Mouse (Mus musculus) heart, embryonic 13.5 days (tissue): Measurements from ENCODE around the gene Mpc2. TPM values are rescaled to one million over a fixed set of nuclear protein-coding genes. Genes with fewer than 3 reads are reported as not detected.

Source experiments
- ATAC-seq: fragments of 200-750 bp; cut with Nextera tagmentation; 2 replicates; pipeline ENCODE4 v1.8.0; 2017; ENCODE audit warnings: moderate TSS enrichment; ENCODE audit not compliant: insufficient number of reproducible peaks, low FRiP score, low TSS enrichment; ENCODE audit errors: extremely low read depth
- H3K27ac ChIP-seq: fragments of 300-500 bp; sonication (generic); replicated peaks from 2 replicates; pipeline ENCODE4 v1.5.1; 2015; ENCODE audit warnings: moderate library complexity, mild to moderate bottlenecking, inconsistent platforms
- H3K27me3 ChIP-seq: fragments of 300-500 bp; sonication (generic); replicated peaks from 2 replicates; pipeline ENCODE4 v1.6.1; 2015; ENCODE audit warnings: mild to moderate bottlenecking, inconsistent platforms
- H3K36me3 ChIP-seq: fragments of 300-500 bp; sonication (generic); 2 replicates; pipeline ENCODE4 v1.6.1; 2015; ENCODE audit warnings: mild to moderate bottlenecking, inconsistent platforms
- H3K4me1 ChIP-seq: fragments of 300-500 bp; sonication (generic); 2 replicates; pipeline ENCODE4 v1.6.1; 2015; ENCODE audit warnings: inconsistent platforms
- H3K4me2 ChIP-seq: fragments of 300-500 bp; sonication (generic); 2 replicates; pipeline ENCODE4 v1.6.1; 2015; ENCODE audit warnings: inconsistent platforms, mild to moderate bottlenecking, moderate library complexity
- H3K4me3 ChIP-seq: fragments of 300-500 bp; sonication (generic); 2 replicates; pipeline ENCODE4 v1.5.1; 2015; ENCODE audit warnings: moderate library complexity, mild to moderate bottlenecking, inconsistent platforms
- H3K9ac ChIP-seq: fragments of 300-500 bp; sonication (generic); 2 replicates; pipeline ENCODE4 v1.6.1; 2015; ENCODE audit warnings: inconsistent platforms, mild to moderate bottlenecking, moderate library complexity
- H3K9me3 ChIP-seq: fragments of 300-500 bp; sonication (generic); 2 replicates; pipeline ENCODE4 v1.6.1; 2016; ENCODE audit warnings: inconsistent platforms
- WGBS: fragments of 180-500 bp; shearing (Covaris S2); methylation state at CpG from one replicate; pipeline ENCODE4 v1.1.7; 2015; ENCODE audit warnings: mixed read lengths; 5-methylcytosine and 5-hydroxymethylcytosine counted together
- polyA plus RNA-seq: library from polyadenylated mRNA; unstranded; fragments of >200 nt; fragmentation: Nextera tagmentation; extraction: Ambion mirVana; gene quantifications from 2 replicates; pipeline ENCODE4 v1.2.1, GENCODE M21; 2015

Mpc2 gene
- 223 and 234 TPM in 2 replicates for polyA plus RNA-seq

- Histone ChIP-seq H3K4me1 (peaks cover 26% of the 10 kb centered on the region), H3K27me3 (no peaks in the 10 kb centered on the region), H3K4me3 (peak within 1 kb of the TSS; percentile 96), H3K36me3 (no peaks in the 10 kb centered on the region), H3K9ac (peak within 1 kb of the TSS; percentile 95), H3K27ac (peak within 1 kb of the TSS; percentile 99), H3K9me3 (no peaks in the 10 kb centered on the region), H3K4me2 (peak within 1 kb of the TSS; percentile 82)
- ATAC-seq: peak; percentile 86
- WGBS: under 1% methylated on average over 37 of the region's 37 CpGs
These were observed at the start of gene Mpc2, which contains the start of gene Dcaf6 for GRCm38 (mm10) chr1:165460360-165460800. TSS of gene Mpc2 (plus strand) at chr1:165460637. TSS of gene Dcaf6 (minus strand) at chr1:165460475.

- Histone ChIP-seq H3K4me1 (no peaks in the 10 kb centered on the region), H3K4me3 (no peak overlapping the region), H3K4me2 (no peak overlapping the region), H3K36me3 (peaks cover 20% of the 10 kb centered on the region), H3K27me3 (no peaks in the 10 kb centered on the region), H3K27ac (no peak overlapping the region), H3K9me3 (no peaks in the 10 kb centered on the region), H3K9ac (no peak overlapping the region)
- 78% methylated on average over 7 of the region's 7 CpGs for WGBS
- ATAC-seq: no peak
These were observed 39.0 kb upstream of the Mpc2 start for GRCm38 (mm10) chr1:165421357-165421915.

DNA sequence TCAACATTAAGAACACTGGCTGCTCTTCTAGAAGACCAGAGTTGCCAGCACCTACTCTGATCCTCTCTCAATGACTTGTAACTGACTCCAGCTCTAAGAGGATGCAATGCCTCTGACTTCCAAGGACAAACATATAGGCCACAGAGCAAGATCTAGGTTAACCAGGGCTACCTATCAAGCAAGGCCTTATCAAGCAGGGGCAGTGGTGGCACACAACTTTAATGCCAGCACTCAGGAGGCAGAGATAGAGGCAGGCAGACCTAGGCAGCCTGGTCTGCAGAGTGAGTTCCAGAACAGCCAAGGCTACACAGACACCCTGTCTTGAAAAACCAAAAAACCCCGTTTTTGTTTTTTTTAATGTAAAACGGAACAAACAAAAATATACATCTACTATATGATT lies 34.2 kb upstream of the Mpc2 start:
- ATAC-seq: no peak
- WGBS: 77% methylated on average over 2 of the region's 2 CpGs
- Histone ChIP-seq H3K4me3 (no peak overlapping the region), H3K4me1 (no peaks in the 10 kb centered on the region), H3K4me2 (no peak overlapping the region), H3K9me3 (no peaks in the 10 kb centered on the region), H3K9ac (no peak overlapping the region), H3K27ac (no peak overlapping the region), H3K27me3 (no peaks in the 10 kb centered on the region), H3K36me3 (peaks cover 17% of the 10 kb centered on the region)

DNA sequence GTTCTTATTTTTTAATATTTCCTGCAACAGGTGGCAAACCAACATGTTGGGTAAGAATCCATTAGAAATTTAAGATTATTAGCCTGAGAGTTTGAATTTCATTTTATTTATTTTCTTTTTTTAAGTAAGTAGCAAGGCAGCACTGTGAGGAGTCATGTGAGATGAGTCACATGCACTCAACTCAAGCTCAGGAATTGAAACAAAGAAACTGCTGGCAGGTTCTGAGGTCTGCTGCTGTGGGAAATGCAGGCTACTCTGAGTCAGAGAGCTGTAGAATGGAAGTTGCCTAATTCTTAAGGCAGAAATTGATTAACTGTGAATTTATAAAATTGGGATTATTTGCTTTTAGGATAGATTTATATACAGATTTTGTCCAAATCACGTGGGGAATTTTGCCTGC lies 27.6 kb upstream of the Mpc2 start:
- ATAC-seq: no peak
- no peak overlapping the region for H3K4me3 ChIP-seq
- H3K27me3 ChIP-seq: no peaks in the 10 kb centered on the region
- peaks cover 7% of the 10 kb centered on the region for H3K9me3 ChIP-seq
- no peaks in the 10 kb centered on the region for H3K4me1 ChIP-seq
- H3K27ac ChIP-seq: no peak overlapping the region
- H3K4me2 ChIP-seq: no peak overlapping the region
- H3K36me3 ChIP-seq: peaks cover 12% of the 10 kb centered on the region; the same call in 1 of the 2 replicates
- WGBS: 64% methylated on average over 1 of the region's 1 CpGs
- no peak overlapping the region for H3K9ac ChIP-seq

DNA sequence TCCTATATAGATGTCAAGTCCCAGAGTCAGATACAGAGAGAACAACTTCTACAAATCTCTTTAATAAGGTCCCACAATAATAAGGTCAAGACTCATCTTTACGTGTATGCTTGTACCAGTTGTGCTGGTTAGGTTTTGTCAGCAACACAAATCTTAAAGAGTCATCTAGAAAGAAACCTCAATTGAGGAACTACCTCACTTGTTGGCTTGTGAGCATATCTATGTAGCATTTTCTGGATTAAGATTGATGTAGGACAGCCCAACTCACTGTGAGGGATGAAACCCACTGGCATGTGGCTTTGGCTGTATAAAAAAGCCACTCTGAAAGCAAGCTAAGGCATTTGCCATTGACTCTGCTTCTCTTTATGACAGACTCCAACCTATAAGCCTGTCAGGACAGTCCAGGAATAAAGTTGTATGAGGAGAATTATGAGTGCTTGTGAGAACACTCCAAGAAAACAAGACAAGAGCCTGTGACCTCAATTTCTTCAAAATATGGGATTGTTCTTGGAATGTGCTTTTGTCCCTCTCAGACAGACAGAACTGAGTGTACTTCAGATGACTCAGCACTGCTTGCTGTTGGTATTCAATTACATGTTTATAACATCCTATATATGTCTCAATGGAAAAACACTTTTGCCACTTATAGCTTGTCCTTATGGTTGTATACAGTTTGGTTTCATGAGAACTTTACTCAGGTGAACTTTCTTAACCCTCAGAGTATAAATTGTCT lies 22.0 kb upstream of the Mpc2 start:
- Histone ChIP-seq H3K4me3 (no peak overlapping the region), H3K27me3 (no peaks in the 10 kb centered on the region), H3K4me2 (no peak overlapping the region), H3K36me3 (peaks cover 11% of the 10 kb centered on the region; the same call in 1 of the 2 replicates), H3K9ac (no peak overlapping the region), H3K4me1 (peaks cover 11% of the 10 kb centered on the region), H3K9me3 (peaks cover 7% of the 10 kb centered on the region), H3K27ac (no peak overlapping the region)
- no peak for ATAC-seq
- 87% methylated on average over 1 of the region's 1 CpGs for WGBS

DNA sequence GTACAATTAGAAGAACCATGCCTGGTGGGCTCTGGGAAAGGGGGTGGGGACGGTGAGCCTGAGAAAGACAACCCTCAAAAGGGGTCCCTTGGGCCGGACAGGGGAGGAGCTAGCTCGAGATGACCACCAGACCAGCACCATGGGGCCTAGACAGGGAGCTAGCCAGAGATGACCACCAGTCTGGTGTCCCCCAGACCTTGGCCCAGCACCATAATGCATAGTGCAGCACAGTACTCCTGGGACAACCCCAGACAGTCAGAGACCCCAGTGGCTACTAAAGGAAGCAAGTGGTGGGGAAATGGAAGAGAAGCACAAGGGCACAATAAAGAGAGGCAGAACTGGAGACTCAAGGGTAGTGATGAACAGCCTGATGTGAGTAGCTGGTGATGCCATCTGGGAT lies 19.6 kb upstream of the Mpc2 start:
- Histone ChIP-seq H3K9me3 (peaks cover 4% of the 10 kb centered on the region; the same call in 1 of the 2 replicates), H3K4me3 (no peak overlapping the region), H3K36me3 (peaks cover 5% of the 10 kb centered on the region; the same call in 1 of the 2 replicates), H3K27ac (no peak overlapping the region), H3K9ac (no peak overlapping the region), H3K27me3 (no peaks in the 10 kb centered on the region), H3K4me1 (peaks cover 11% of the 10 kb centered on the region), H3K4me2 (no peak overlapping the region)
- 75% methylated on average over 3 of the region's 3 CpGs for WGBS
- ATAC-seq: no peak

DNA sequence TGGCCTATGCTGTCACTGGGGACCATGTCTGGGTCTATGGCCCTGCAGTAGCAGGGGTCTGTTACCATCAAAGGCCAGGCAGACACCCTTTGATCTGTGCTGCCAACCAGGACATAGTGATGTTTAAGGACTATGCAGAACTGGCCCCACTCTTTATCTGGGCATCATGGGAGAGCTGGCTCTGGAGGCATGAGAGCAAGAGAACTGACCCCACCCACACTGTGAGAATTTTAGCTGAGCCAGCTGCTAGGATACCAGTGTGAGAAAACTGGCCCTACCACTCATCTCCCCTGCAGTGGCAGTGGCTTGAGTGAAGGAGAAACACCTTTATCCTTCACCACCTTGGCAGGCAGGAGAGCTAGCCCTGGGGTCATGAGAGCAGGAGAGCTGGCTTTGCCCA lies 19.2 kb upstream of the Mpc2 start:
- Histone ChIP-seq H3K27me3 (no peaks in the 10 kb centered on the region), H3K9ac (no peak overlapping the region), H3K4me1 (peaks cover 11% of the 10 kb centered on the region), H3K27ac (no peak overlapping the region), H3K36me3 (peaks cover 5% of the 10 kb centered on the region; the same call in 1 of the 2 replicates), H3K9me3 (no peaks in the 10 kb centered on the region; the same call in 1 of the 2 replicates), H3K4me3 (no peak overlapping the region), H3K4me2 (no peak overlapping the region)
- no peak for ATAC-seq

DNA sequence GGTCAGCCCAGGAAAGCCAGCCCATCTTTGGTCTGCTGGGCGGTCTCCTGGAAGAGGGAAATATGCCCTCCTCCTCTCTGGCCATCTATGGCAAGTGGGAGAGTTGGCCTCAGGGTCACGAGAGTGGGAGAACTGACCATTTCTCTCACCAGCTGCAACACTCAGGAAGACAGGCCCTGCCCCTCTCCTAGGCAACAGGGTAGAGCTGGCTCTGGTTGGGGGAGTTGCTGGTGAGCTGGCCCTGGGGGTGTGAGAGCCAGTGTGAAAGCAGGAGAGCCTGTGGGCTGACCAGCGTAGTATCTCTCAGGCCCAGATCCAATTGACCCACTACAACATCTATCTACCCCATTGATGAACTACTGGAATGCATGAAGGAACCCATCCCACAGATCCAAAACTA lies 18.7 kb upstream of the Mpc2 start:
- no peak for ATAC-seq
- 75% methylated on average over 3 of the region's 3 CpGs for WGBS
- Histone ChIP-seq H3K9me3 (no peaks in the 10 kb centered on the region; the same call in 1 of the 2 replicates), H3K36me3 (no peaks in the 10 kb centered on the region; the same call in 1 of the 2 replicates), H3K27ac (no peak overlapping the region), H3K4me1 (peaks cover 11% of the 10 kb centered on the region), H3K4me2 (no peak overlapping the region), H3K27me3 (no peaks in the 10 kb centered on the region), H3K9ac (no peak overlapping the region), H3K4me3 (no peak overlapping the region)

- peak overlapping the region; percentile 96 for H3K4me3 ChIP-seq
- no peaks in the 10 kb centered on the region for H3K27me3 ChIP-seq
- peaks cover 4% of the 10 kb centered on the region; the same call in 1 of the 2 replicates for H3K36me3 ChIP-seq
- H3K9me3 ChIP-seq: no peaks in the 10 kb centered on the region
- peak overlapping the region; percentile 99 for H3K27ac ChIP-seq
- peak overlapping the region; percentile 95 for H3K9ac ChIP-seq
- peaks cover 26% of the 10 kb centered on the region for H3K4me1 ChIP-seq
- no peak for ATAC-seq
- peak overlapping the region; percentile 81 for H3K4me2 ChIP-seq
- 17% methylated on average over 7 of the region's 7 CpGs for WGBS
These were observed 1.4 kb upstream of the Mpc2 start for GRCm38 (mm10) chr1:165459041-165459502.

DNA sequence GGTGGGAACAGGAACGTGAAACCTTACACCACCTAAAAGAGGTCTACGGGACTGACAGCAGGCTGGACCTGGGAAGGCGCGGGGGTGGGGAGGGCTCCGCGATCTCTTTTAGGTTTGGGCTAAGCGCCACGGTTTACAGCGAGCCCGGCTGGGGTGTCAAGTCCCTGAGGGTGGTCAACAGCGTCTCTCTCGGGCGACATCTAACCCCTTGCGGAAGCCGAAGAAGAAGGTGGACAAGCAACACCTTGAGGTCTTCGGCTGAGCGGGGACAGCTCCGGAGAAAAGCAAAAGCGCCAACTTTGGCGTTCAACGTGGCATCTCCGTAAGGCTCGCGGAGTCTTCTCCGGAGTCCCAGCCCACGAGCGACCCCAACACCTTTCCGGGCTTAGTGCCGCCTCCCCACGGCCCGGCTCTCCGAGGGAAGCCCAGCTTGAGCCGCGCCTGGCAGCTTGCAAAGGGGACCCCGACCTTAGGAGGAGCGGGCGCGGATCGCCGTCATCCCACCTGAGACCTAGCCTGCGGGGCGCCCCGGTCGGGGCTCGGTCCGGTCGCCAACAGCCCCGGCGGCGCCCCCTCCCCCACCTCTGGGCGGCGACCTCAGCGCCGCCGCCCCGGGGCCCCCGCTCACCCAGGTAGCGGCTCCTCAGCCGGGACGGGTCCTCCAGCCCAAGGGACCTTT lies 795 bp upstream of the Mpc2 start:
- Histone ChIP-seq H3K27me3 (no peaks in the 10 kb centered on the region), H3K9me3 (no peaks in the 10 kb centered on the region), H3K9ac (peak overlapping the region; percentile 95), H3K36me3 (no peaks in the 10 kb centered on the region), H3K4me3 (peak overlapping the region; percentile 96), H3K4me1 (peaks cover 26% of the 10 kb centered on the region), H3K4me2 (peak overlapping the region; percentile 81), H3K27ac (peak overlapping the region; percentile 99)
- ATAC-seq: no peak
- under 1% methylated on average over 58 of the region's 60 CpGs for WGBS

DNA sequence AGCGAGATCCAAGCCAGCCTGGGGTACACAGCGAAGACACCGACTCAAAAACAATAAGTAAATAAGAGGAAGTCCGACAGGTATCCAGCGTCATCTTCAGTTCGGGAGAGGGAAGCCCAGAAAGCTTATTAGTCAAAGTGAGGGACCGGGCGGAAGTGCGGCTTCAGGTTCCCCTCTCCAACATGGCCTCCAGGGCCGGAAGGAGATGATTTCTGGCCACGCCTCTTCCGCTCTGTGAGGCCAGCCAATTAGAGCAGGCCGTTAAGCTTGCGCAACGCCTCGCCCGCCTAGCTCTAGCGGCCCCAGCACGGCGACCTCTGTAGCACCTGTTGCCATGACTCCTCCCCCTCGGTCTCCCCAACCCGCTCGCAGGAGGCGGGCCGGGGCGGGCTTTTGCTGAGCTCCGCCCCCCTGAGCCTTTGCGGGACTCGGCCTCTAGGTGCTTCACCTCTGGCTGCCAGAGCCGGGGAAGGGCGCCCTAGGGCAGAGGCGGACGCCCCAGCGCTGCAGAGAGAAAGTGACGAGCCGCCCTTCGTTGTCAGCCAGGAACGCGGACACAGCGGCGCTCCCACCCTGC lies 452 bp downstream of the Mpc2 start:
- Histone ChIP-seq H3K4me1 (peaks cover 26% of the 10 kb centered on the region), H3K36me3 (no peaks in the 10 kb centered on the region), H3K9ac (peak overlapping the region; percentile 95), H3K4me2 (peak overlapping the region; percentile 82), H3K9me3 (no peaks in the 10 kb centered on the region), H3K27me3 (no peaks in the 10 kb centered on the region), H3K4me3 (peak overlapping the region; percentile 96), H3K27ac (peak overlapping the region; percentile 99)
- ATAC-seq: peak; percentile 95
- under 1% methylated on average over 40 of the region's 41 CpGs for WGBS
